Mouse (Mus musculus): ENCODE measurements around the gene Rad23b. TPM values are rescaled to one million over a fixed set of nuclear protein-coding genes. Genes with fewer than 3 reads are reported as not detected.
"Not testable (repeated sequence)": the region's sequence is repeated elsewhere in the genome, so short reads cannot be mapped to it uniquely, and the experiment has no call there.

Gene Rad23b
- 100 to 1,000 TPM in 1 of 2 experiments, 10 to 100 TPM in 1; 99.6 to 101 TPM for total RNA-seq (2021)
- long read RNA-seq, experiment 1, transcript Rad23b-201 (10 exons, 3,810 nt), result major isoform, 11 of 29 reads
- long read RNA-seq, experiment 1, partial matches to known transcripts, result 2 of 29 reads
- long read RNA-seq, experiment 1, other reads (novel, unspliced or antisense), result 16 of 29 reads
- long read RNA-seq, experiment 2, transcript Rad23b-201 (10 exons, 3,810 nt), result major isoform, 17 of 28 reads
- long read RNA-seq, experiment 2, partial matches to known transcripts, result 9 of 28 reads
- long read RNA-seq, experiment 2, other reads (novel, unspliced or antisense), result 2 of 28 reads

DNA sequence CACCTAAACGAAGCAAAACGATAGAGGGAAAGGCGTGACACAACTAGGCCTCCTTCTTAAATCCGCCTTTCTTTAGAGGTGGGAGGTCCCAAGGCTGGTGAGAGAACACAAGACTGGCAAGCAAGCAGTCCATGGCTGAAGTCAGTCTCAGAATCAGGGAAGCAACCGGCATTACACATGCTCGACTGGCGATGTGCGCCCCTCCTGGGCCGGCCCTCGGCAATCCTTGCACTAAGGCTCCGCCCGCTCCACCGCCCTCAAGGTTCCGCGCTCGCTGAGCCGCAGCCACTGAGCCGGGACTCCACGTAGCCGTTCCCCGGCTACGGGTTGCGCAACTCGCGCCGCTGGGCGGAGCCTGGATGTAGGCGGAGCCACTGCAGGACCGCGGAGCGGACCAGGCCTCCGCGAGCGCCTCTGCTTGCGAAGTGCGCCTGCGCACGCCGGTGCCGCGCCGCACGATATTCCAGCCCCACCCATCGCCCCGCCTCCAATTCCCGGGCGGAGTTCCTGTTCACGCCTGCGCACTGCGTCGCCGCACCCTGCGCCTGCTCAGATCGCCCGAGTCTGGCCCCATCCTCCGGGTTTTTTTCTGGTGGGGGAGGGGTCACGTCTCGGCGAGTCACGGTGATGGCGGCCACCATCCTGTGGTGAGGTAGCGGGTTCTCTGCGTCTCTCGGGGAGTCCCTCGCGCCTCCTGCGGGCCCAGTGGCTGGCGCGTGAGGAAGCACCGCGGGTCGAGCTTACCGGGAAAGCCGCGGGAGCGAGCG is at the start of gene Rad23b:
Gene Rad23b, plus strand, starts transcription at position 592 of the 767 bp plus-strand sequence.
- DNase-seq, result peak; percentile 100

GRCm38 (mm10) chr4:55304121-55304520 is 45.7 kb upstream of the Rad23b start:
- DNase-seq, result no peak

GRCm38 (mm10) chr4:55306636-55307035 is 43.2 kb upstream of the Rad23b start:
- DNase-seq, result no peak

- DNase-seq, result no peak
Measured at GRCm38 (mm10) chr4:55316726-55317125, 33.1 kb upstream of the Rad23b start.

- DNase-seq, result not testable (repeated sequence)
Measured at GRCm38 (mm10) chr4:55318350-55318749, 31.5 kb upstream of the Rad23b start.

DNA sequence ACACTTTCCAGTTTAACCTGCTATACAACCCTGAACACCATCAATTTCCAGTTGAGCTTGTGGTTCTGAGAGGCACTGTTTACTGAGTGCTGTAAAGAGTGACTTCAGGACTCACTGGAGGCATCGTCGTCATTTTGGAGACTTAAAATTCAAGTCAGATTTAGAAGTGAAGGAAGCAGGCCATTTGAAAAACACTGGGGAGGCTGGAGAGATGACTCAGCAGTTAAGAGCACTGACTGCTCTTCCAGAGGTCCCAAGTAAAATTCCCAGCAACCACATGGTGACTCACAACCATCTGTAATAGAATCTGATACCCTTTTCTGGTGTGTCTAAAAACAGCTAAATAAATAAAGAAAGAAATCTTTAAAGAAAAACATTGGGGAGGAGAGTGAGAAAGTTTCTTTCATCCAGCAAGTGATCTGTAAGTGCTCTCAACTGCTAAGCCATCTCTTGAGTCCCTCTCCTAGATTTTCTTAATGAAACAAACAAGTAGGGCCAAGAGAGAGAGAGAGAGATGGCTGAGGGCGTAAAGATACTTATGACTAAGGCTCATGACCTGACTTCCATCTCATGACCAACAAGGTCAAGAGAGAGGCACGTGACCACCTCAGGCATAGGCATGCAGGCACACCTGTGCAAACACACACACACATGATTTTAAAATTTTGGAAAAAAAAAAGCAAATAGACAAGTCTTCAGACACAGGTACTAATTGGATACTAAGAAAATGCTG is 23.9 kb upstream of the Rad23b start:
- no peak for DNase-seq

DNA sequence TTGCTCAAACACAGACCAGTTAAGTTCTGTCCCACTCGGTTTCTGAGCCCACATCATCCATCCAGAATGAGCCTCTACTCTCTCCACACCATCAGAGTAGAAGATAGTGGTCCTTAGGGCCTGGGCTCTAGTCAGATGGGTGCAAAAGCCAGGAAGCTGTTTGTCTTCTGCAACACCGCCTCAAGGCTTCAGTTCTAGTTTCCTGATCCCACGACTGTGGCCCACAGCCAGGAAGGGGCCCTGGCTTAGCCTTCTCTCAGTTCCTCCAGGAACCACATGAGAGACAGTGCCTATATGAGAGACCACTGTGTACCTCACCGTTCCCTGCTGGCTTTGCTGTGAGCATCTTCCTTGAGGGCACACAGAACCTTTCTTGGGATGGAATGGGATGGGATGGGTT is 22.3 kb upstream of the Rad23b start:
- DNase-seq, result no peak

DNA sequence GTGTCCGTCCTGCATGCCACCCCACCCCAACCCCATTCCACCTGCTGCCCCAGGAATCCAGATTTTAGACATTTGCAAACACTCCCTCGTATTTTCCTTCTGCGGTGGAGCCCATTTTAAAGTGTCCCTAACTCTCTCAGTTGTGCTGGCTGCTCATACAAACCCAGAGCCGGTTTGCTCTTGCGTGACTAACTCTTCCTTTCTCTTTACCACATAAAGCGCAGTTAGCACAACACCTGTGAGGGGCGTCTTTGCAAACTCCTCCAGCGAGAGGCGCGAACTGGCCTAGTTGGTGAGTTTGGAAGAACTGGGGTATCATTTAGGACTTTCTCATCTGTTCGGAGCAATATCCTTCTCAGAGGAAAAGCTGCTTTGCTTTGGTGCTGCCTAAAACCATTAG is 21.4 kb upstream of the Rad23b start:
- no peak for DNase-seq

DNA sequence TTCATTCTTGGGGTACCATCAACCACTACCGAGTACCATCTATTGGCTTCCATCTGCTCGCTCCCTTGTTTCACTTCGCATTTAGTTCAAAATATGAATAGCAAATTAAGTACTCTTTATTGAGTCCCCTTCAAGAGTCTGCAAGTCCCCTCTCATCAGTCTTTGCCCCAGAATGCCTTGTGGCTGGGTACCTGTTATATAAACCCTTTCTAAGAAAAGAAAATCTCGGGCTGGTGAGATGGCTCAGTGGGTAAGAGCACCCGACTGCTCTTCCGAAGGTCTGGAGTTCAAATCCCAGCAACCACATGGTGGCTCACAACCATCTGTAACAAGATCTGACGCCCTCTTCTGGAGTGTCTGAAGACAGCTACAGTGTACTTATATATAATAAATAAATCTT is 20.9 kb upstream of the Rad23b start:
- not testable (repeated sequence) for DNase-seq

DNA sequence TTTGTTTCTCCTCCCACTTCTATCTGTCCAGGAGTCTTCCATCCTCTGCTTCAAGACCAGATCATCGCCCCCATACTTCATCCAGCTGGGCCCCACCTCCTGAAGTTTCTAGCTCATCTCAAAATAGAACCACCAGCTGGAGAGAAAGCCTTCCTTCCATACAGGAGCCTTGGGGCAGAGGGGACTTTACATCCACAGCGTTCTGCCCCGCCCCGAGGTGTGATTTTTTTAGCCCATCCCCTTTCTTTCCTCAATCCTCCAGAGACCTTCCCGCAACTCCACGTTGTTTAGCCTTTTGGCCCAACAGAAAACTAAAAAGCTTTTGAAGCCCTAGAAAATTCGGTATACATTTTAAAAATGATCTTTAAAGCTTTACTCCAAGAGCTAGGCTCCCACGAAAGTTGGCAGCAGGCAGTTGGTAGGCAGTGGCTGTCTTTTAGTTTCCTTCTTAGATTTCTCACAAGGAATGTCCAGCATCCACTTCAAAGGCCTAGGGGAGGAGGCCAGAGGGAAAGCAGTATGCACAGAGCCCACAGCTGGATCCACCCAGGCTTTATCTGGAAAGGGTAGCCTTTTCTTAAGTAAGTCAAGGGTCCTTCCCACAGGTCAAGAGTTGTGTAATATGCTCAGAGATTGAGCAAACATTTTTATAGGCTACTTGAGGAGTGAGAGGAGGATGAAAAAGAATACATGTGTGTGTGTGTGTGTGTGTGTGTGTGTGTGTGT is 20.1 kb upstream of the Rad23b start:
- no peak for DNase-seq

DNA sequence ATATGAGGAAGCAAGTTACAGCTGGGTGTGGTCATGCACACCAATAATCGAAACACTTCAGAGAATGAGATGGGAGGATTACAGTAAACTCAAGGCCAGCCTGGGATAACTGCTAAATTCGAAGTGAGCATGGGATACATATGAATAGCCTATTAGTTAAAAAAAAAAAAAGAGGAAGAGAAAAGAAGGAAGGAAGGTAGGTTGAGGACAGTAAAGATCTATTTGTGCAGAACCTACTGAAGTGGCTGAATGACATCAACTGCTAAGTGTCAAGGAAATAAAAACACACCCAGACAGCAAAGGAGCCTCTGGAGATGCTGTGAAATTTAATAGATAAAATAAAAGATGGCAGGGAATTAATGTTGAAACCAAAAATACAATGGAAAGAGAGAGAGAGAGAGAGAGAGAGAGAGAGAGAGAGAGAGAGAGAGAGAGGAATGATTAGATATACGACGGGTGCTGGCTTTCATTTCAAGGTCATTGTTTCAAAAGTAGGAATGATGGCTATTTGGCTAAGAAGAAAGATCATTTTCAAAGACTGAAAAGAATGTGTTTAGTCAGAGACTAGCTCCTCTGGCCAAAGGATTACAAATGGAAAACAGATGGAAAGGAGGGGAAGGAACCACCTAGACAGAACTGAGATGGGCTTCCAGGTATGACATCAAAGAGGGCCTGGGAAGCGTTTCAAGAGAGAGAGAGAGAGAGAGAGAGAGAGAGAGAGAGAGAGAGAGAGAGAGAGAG is 14.6 kb upstream of the Rad23b start:
- no peak for DNase-seq

DNA sequence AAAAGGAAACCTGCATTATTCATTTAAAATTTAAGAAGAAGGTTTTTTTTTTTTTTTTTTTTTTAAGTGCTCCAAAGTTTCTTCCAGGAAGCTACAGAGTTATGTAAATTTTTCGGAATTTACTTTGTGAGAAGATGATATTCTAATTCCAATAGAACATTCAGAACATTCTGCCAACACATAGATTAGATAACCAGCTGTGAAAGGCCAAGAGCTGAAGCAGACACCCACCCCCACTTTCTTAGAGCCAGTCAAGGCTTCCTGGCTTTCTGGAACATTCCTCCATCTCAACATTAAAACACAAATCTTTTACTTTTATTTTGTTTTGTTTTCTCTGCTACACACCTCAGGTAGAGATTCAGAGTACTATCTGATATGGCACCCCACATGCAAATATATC is 10.9 kb upstream of the Rad23b start:
- DNase-seq, result no peak

- no peak for DNase-seq
Measured at GRCm38 (mm10) chr4:55339388-55339787, 10.5 kb upstream of the Rad23b start.

DNA sequence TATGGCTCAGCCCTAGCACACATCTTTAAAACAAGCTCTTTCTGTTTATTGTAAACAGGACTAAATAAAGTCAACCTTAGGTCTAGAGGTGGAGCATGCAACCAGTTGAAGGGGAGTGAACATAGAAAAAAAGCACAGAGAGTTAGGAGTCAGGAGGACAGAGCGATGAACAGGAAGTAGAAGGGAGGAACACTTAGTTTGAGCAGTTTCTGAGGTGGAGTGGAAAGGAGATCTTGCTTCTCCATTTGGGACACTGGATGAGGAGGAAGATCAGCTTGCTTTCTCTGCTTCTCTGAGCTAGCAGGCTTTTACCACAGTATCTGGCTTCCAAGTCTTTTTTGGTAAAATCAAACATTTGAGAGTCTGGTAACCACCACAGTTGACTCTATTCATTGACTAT is 8.0 kb upstream of the Rad23b start:
- no peak for DNase-seq

DNA sequence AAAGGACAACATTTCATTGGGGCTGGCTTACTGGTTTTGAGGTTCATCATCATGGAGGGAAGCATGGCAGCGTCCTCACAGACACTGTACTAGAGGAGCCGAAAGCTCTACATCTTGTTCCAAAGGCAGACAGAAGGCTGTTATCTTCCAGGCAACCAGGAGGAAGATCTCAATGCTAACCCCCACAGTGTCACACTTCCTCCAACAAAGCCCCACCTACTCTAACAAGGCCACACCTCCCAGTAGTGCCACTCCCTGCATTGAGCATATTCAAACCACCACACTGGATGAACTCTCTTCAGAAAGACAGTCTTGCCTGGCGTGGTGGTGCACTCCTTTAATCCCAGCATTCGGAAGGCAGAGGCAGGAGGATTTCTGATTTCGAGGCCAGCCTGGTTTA is 7.2 kb upstream of the Rad23b start:
- no peak for DNase-seq

DNA sequence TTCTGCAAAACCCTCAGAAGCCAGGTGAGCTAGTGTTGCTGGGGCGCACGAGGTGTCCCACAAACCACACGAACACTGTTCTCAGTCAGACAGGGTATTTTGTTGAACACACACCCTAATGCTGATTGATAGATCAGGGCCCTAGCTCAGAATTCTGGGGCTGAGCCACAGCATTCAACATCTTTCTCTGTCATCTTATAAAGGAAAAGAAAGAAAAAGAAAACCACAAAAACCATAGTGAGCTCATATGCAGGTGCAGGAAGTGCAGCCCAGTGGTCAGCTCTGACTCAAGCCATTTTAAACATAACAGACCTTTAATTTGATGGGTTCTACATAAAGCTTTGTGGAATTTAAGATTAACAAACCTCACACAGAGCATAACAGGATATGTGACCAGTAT is 6.6 kb upstream of the Rad23b start:
- DNase-seq, result no peak

- DNase-seq, result no peak
Measured at GRCm38 (mm10) chr4:55348759-55349451, 938 bp upstream of the Rad23b start.

GRCm38 (mm10) chr4:55350219-55350931 is 532 bp downstream of the Rad23b start:
- peak; percentile 55 for DNase-seq

- DNase-seq, result no peak
Measured at GRCm38 (mm10) chr4:55351037-55351436, 1.2 kb downstream of the Rad23b start.

- DNase-seq, result no peak
Measured at GRCm38 (mm10) chr4:55351860-55352259, 2.0 kb downstream of the Rad23b start.
